Comparison of ENCODE assay signal across 1 mouse cellular context in the genomic region with DNA sequence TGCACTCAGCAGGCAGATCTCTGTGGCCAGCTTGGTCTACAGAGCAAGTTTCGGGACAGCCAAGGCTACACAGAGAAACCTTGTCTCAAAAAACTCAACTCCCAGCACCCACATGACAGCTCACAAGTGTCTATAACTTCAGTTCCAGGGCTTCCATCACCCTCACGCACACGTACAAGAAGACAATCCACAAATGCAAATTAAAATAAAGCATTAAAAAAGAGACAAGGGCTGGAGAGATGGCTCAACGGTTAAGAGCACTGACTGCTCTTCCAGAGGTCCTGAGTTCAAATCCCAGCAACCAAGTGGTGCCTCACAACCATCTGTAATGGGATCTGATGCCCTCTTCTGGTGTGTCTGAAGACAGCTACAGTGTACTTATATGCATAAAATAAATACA.
TF ChIP-seq lines count a peak whose summit lies in the region.

No protein-coding gene starts in this region.

TF ChIP-seq in CH12.LX, 34 proteins besides CTCF, POLR2A, EP300 and RAD21:
- peak; percentile 53; the same call in 1 of the 2 replicates for TF ChIP-seq ZMIZ1 (IDR thresholded peaks at IDR 0.05; ENCODE audit: low read depth, low read length)
